Mouse (Mus musculus): ENCODE results near the gene Josd1.

The Josd1 gene

GRCm38 (mm10) chr15:79687646-79688267 lies at the start of gene Josd1:
Gene Josd1, minus strand, starts transcription at chr15:79687919.
- DNase-seq (ENCODE audit: inconsistent age in 2 of 2, low spot score in 1 of 2) = peak; percentile 97 to 99

- DNase-seq (ENCODE audit: inconsistent age in 2 of 2, low spot score in 1 of 2) = peak in 1 of 2 experiments; percentile 46
Measured at GRCm38 (mm10) chr15:79734311-79734710, 46.6 kb upstream of the Josd1 start.

- no peak for DNase-seq (ENCODE audit: inconsistent age in 2 of 2, low spot score in 1 of 2)
Measured at GRCm38 (mm10) chr15:79733640-79734039, 45.9 kb upstream of the Josd1 start.

- no peak for DNase-seq (ENCODE audit: inconsistent age in 2 of 2, low spot score in 1 of 2)
Measured at GRCm38 (mm10) chr15:79733192-79733591, 45.5 kb upstream of the Josd1 start.

- DNase-seq (ENCODE audit: inconsistent age in 2 of 2, low spot score in 1 of 2) = peak in 1 of 2 experiments; percentile 38
Measured at GRCm38 (mm10) chr15:79731554-79731953, 43.8 kb upstream of the Josd1 start.

- peak; percentile 44 to 64 for DNase-seq (ENCODE audit: inconsistent age in 2 of 2, low spot score in 1 of 2)
Measured at GRCm38 (mm10) chr15:79728731-79729388, 41.1 kb upstream of the Josd1 start.

- DNase-seq (ENCODE audit: inconsistent age in 2 of 2, low spot score in 1 of 2) = no peak
Measured at GRCm38 (mm10) chr15:79728311-79728710, 40.6 kb upstream of the Josd1 start.

- DNase-seq (ENCODE audit: inconsistent age in 2 of 2, low spot score in 1 of 2) = no peak
Measured at GRCm38 (mm10) chr15:79727840-79728239, 40.1 kb upstream of the Josd1 start.

GRCm38 (mm10) chr15:79725190-79725789 lies 37.6 kb upstream of the Josd1 start:
- no peak for DNase-seq (ENCODE audit: inconsistent age in 2 of 2, low spot score in 1 of 2)

GRCm38 (mm10) chr15:79723439-79723838 lies 35.7 kb upstream of the Josd1 start:
- peak; percentile 45 to 72 for DNase-seq (ENCODE audit: inconsistent age in 2 of 2, low spot score in 1 of 2)

GRCm38 (mm10) chr15:79720796-79721195 lies 33.1 kb upstream of the Josd1 start:
- peak in 1 of 2 experiments; percentile 3 for DNase-seq (ENCODE audit: inconsistent age in 2 of 2, low spot score in 1 of 2)

GRCm38 (mm10) chr15:79720267-79720666 lies 32.5 kb upstream of the Josd1 start:
- DNase-seq (ENCODE audit: inconsistent age in 2 of 2, low spot score in 1 of 2) = no peak

- no peak for DNase-seq (ENCODE audit: inconsistent age in 2 of 2, low spot score in 1 of 2)
Measured at GRCm38 (mm10) chr15:79716710-79717109, 29.0 kb upstream of the Josd1 start.

- DNase-seq (ENCODE audit: inconsistent age in 2 of 2, low spot score in 1 of 2) = no peak
Measured at GRCm38 (mm10) chr15:79715646-79716045, 27.9 kb upstream of the Josd1 start.

- DNase-seq (ENCODE audit: inconsistent age in 2 of 2, low spot score in 1 of 2) = no peak
Measured at GRCm38 (mm10) chr15:79708229-79708822, 20.6 kb upstream of the Josd1 start.

- DNase-seq (ENCODE audit: inconsistent age in 2 of 2, low spot score in 1 of 2) = no peak
Measured at GRCm38 (mm10) chr15:79706603-79707214, 19.0 kb upstream of the Josd1 start.

- DNase-seq (ENCODE audit: inconsistent age in 2 of 2, low spot score in 1 of 2) = no peak
Measured at GRCm38 (mm10) chr15:79697558-79698187, 10.0 kb upstream of the Josd1 start.

GRCm38 (mm10) chr15:79697011-79697410 lies 9.3 kb upstream of the Josd1 start:
- DNase-seq (ENCODE audit: inconsistent age in 2 of 2, low spot score in 1 of 2) = peak in 1 of 2 experiments; percentile 38

- no peak for DNase-seq (ENCODE audit: inconsistent age in 2 of 2, low spot score in 1 of 2)
Measured at GRCm38 (mm10) chr15:79696508-79696907, 8.8 kb upstream of the Josd1 start.

GRCm38 (mm10) chr15:79695516-79695915 lies 7.8 kb upstream of the Josd1 start:
- DNase-seq (ENCODE audit: inconsistent age in 2 of 2, low spot score in 1 of 2) = no peak

- DNase-seq (ENCODE audit: inconsistent age in 2 of 2, low spot score in 1 of 2) = no peak
Measured at GRCm38 (mm10) chr15:79694512-79694911, 6.8 kb upstream of the Josd1 start.

Measured in adrenal gland, adult (tissue).